Mouse (Mus musculus) midbrain, embryonic 14.5 days (tissue): ENCODE measurements at regions not wholly inside any gene's neighbourhood (a gene's known extent, or its start where the extent isn't known, plus 50 kb on each side); places are given as distances from the start of the nearest gene placed in this dataset.

Source experiments
- ATAC-seq: fragments of 200-750 bp; cut with Nextera tagmentation; 2 replicates; pipeline ENCODE4 v1.8.0; 2017; ENCODE audit warnings: moderate number of reproducible peaks, moderate library complexity; ENCODE audit not compliant: low FRiP score, low TSS enrichment
- DNase-seq: peaks from one replicate; pipeline ENCODE4 v3.0.0-alpha.2; 2015
- H3K27ac ChIP-seq: fragments of 300-500 bp; sonication (generic); replicated peaks from 2 replicates; pipeline ENCODE4 v1.5.1; 2014; ENCODE audit warnings: mild to moderate bottlenecking, low read depth, low read length, moderate library complexity
- H3K27me3 ChIP-seq: fragments of 300-500 bp; sonication (generic); 2 replicates; pipeline ENCODE4 v1.6.1; 2014; ENCODE audit warnings: low read length, control low read depth, mixed read lengths; ENCODE audit not compliant: control insufficient read depth, insufficient read depth
- H3K36me3 ChIP-seq: fragments of 300-500 bp; sonication (generic); 2 replicates; pipeline ENCODE4 v1.6.1; 2014; ENCODE audit warnings: low read length, control low read depth; ENCODE audit not compliant: control insufficient read depth, insufficient read depth
- H3K4me1 ChIP-seq: fragments of 300-500 bp; sonication (generic); 2 replicates; pipeline ENCODE4 v1.6.1; 2014; ENCODE audit warnings: mild to moderate bottlenecking, antibody characterized with exemption, low read length, control low read depth; ENCODE audit not compliant: control insufficient read depth, insufficient read depth
- H3K4me2 ChIP-seq: fragments of 300-500 bp; sonication (generic); 2 replicates; pipeline ENCODE4 v1.6.1; 2014; ENCODE audit warnings: mild to moderate bottlenecking, low read length, moderate library complexity
- H3K4me3 ChIP-seq: fragments of 300-500 bp; sonication (generic); replicated peaks from 2 replicates; pipeline ENCODE4 v1.5.1; 2014; ENCODE audit warnings: low read depth, low read length
- H3K9ac ChIP-seq: fragments of 300-500 bp; sonication (generic); replicated peaks from 2 replicates; pipeline ENCODE4 v1.6.1; 2014; ENCODE audit warnings: mild to moderate bottlenecking, low read length, moderate library complexity
- H3K9me3 ChIP-seq: fragments of 300-500 bp; sonication (generic); 2 replicates; pipeline ENCODE4 v1.6.1; 2016; ENCODE audit warnings: low read length, control low read depth, mixed read lengths; ENCODE audit not compliant: control insufficient read depth
- WGBS: fragments of 180-500 bp; shearing (Covaris S2); extraction: QIAGEN DNeasy Blood & Tissue Kit; methylation state at CpG from one replicate; pipeline ENCODE4 v1.1.7; 2014; 5-methylcytosine and 5-hydroxymethylcytosine counted together

DNA sequence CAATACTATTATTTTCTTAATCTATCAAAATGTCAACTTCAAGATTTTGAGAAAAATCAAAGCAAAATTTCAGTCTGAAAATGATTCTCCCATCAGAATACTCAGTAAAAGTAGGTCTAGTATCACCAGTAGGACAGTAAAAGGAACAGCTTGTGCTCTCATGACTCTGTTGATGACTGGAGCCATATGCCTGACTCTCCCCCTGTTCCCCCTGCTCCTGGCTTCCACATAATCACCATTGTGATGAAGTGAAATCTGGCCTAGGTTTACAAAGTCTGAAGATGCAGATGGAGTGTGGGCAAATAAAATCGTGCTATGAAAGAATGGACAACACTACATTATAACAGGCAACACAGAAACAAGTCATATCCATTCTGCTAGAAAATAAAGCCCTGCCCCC lies 708.3 kb upstream of the Nrsn1 start:
- 45% methylated on average over 1 of the region's 1 CpGs for WGBS
- no peak overlapping the region for H3K4me3 ChIP-seq
- no peak overlapping the region for H3K4me2 ChIP-seq
- no peak; the same call in 1 of the 2 replicates for ATAC-seq
- H3K4me1 ChIP-seq: no peaks in the 10 kb centered on the region; the same call in 1 of the 2 replicates
- H3K36me3 ChIP-seq: no peaks in the 10 kb centered on the region
- peak; percentile 16 for DNase-seq
- no peaks in the 10 kb centered on the region for H3K27me3 ChIP-seq
- no peak overlapping the region for H3K27ac ChIP-seq
- H3K9ac ChIP-seq: no peak overlapping the region
- no peaks in the 10 kb centered on the region for H3K9me3 ChIP-seq

DNA sequence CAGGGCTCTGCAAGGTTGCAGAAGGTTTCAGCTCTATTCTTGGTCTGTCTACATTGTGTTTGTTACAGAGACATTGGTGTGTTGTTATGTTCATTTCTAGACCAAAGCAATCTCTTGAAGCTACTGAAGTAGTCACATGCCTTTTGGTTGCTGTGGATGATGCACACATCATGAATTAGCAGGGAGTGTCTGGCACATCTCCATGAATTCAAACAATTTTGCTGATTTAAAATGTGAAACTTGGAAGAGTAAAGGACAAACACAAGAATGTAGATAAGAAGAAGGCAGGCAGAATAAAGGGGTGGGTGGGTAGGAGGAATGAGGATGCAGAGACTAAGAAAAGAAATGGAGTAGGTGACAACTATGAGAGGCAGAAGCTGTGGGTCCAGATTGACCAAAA lies 688.3 kb upstream of the Nrsn1 start:
- no peak overlapping the region for H3K27ac ChIP-seq

DNA sequence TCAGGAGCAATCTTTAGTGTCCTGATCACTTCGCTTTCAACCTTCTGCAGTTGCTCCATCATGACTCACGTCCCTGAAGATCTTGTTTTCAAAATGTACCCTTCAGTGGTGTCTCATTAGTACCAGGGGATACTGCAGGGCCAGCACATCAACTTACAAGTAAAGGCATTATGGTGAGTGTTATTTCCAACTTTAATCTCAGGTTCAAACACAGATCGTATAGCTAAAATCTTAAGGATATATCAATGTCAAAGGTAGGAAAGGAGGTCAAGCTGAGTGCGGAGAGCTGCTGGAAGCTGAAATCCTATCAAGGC lies 687.8 kb upstream of the Nrsn1 start:
- Histone ChIP-seq H3K4me1 (no peaks in the 10 kb centered on the region), H3K4me3 (no peak overlapping the region), H3K36me3 (no peaks in the 10 kb centered on the region), H3K27ac (no peak overlapping the region), H3K27me3 (no peaks in the 10 kb centered on the region), H3K4me2 (no peak overlapping the region), H3K9me3 (no peaks in the 10 kb centered on the region), H3K9ac (no peak overlapping the region)
- DNase-seq: no peak
- no peak for ATAC-seq
- 84% methylated on average over 4 of the region's 4 CpGs for WGBS

More for the DNA sequence above, 688.3 kb upstream of the Nrsn1 start:
- Histone ChIP-seq H3K9me3 (no peaks in the 10 kb centered on the region), H3K27me3 (no peaks in the 10 kb centered on the region), H3K4me1 (no peaks in the 10 kb centered on the region), H3K4me3 (no peak overlapping the region), H3K36me3 (no peaks in the 10 kb centered on the region), H3K4me2 (no peak overlapping the region), H3K9ac (no peak overlapping the region)
- DNase-seq (no peak), ATAC-seq (no peak)

DNA sequence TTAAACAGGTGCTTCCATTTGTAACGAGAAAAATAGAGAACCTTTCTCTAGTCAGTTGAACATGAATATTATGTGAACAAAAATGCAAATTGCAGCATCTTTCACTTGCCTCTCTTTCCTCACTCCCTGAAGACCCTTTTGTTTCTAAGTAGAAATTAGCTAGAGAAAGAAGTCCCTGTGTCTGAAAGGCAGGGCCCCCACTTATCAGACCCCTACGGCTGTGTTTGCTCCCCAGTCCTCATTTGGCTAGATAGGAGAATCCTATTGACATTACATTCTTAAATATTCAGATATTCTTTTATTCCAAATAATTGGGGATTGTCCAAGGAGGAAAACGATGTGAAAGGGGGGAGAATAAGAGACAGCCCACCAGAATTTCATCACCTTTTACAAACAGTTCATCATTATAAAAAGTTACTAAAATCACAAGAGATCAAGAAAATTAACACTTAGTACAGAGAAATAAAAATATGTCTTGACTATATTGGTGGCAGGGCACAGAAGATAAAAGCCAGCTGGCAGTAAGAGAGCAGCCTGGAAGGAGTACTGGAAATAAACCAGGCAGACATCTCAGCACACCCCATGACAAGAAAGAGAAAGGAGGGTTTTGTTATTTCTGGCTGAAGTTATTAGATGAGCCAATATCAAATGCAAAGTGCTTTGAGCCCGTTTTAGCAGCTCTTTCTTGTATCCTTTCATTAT lies 687.3 kb upstream of the Nrsn1 start:
- Histone ChIP-seq H3K27me3 (no peaks in the 10 kb centered on the region), H3K27ac (no peak overlapping the region), H3K36me3 (no peaks in the 10 kb centered on the region), H3K9ac (no peak overlapping the region), H3K4me2 (no peak overlapping the region), H3K4me3 (no peak overlapping the region), H3K4me1 (no peaks in the 10 kb centered on the region), H3K9me3 (no peaks in the 10 kb centered on the region)
- no peak for ATAC-seq
- peak; percentile 29 for DNase-seq
- WGBS: 54% methylated on average over 4 of the region's 4 CpGs

DNA sequence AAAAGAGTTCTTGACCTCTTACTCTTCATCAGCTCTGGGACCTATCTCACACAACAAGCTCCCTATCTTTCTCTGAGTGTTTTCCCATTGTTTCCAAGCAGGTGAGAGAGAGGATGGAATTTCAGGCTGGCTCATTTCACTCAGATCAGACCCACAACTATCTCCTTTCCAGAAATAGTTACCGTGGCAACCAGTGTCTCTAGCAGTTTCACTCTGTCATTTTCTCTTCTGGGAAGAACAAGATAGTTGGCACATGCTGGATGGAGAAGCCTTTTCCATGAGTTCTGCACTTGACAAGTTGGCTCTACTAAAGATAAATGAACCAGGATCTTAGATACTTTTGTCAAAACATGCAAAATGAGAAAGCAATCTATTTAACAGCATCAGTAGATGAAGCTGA lies 667.3 kb upstream of the Nrsn1 start:
- no peak overlapping the region for H3K27ac ChIP-seq
- peak; percentile 70 for DNase-seq

DNA sequence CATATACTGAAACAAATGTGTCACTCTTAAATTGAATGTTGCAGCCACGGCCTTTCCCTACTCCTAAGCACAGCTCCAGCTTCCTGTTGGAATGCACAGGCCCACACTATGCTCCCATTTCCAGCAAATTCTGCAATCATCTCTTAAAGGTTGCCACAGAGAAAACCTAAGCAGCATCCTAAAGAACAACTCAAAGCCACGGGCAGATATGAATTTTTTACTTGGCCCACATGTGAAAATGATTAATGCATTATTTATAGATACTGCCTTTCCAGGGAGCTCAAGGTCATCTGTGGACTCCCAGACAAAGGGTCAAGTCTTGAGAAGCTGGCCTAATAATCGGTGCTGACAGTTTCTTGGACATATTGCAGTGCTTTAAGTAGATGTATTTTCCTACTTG lies 663.5 kb upstream of the Nrsn1 start:
- Histone ChIP-seq H3K4me3 (no peak overlapping the region), H3K27ac (peak overlapping the region; percentile 76), H3K36me3 (no peaks in the 10 kb centered on the region), H3K4me2 (no peak overlapping the region), H3K9me3 (no peaks in the 10 kb centered on the region), H3K27me3 (no peaks in the 10 kb centered on the region), H3K9ac (no peak overlapping the region), H3K4me1 (peaks cover 13% of the 10 kb centered on the region)
- ATAC-seq: peak; percentile 45; the same call in 1 of the 2 replicates
- DNase-seq: peak; percentile 49
- WGBS: 13% methylated on average over 3 of the region's 3 CpGs

More for the DNA sequence above, 667.3 kb upstream of the Nrsn1 start:
- Histone ChIP-seq H3K9ac (no peak overlapping the region), H3K4me2 (no peak overlapping the region), H3K27me3 (no peaks in the 10 kb centered on the region), H3K4me1 (peaks cover 13% of the 10 kb centered on the region), H3K36me3 (no peaks in the 10 kb centered on the region), H3K9me3 (no peaks in the 10 kb centered on the region), H3K4me3 (no peak overlapping the region)
- WGBS: 90% methylated on average over 1 of the region's 1 CpGs
- ATAC-seq: no peak

DNA sequence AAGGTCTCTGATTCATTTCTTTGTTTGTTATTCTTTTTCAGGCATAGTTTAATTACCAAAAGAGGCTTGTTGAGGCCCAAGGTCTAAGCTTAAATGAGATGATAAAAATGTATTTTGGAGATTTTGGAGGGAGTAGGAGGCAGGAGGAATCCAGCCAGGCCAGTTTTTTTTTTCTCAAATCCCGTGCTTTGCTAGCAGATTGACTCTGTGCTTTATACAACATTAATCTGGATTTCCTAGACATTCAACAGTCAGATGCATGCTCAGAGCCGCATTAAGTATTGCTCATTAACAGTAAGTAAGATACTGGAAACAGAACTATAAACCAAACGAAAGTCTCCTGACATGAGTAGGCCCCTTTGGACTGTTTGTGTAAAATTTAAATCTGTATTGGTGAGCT lies 662.9 kb upstream of the Nrsn1 start:
- Histone ChIP-seq H3K9me3 (no peaks in the 10 kb centered on the region), H3K9ac (no peak overlapping the region), H3K4me2 (no peak overlapping the region), H3K36me3 (no peaks in the 10 kb centered on the region), H3K27me3 (no peaks in the 10 kb centered on the region), H3K4me3 (no peak overlapping the region), H3K27ac (peak overlapping the region; percentile 76), H3K4me1 (peaks cover 13% of the 10 kb centered on the region)
- DNase-seq: peak; percentile 71
- WGBS: 3% methylated on average over 3 of the region's 3 CpGs
- peak; percentile 57; the same call in 1 of the 2 replicates for ATAC-seq

DNA sequence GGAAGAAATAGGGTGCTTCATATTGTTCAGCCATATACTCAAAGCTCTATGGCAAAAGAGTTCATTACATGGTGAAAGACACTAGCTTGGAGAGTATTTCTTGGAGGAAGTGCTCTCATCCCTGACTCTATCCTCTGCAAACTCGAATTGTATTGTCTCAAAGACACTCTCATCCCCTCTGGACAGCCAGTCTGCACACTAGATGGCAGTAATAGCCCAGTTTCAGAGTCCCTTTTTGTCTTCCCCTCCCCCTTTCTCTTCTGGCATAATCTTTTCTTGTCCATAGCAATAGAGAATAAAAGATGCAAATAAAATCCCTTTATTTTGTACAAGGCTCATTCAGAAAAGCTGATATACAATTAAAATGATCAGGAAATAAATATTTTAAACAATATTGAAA lies 662.5 kb upstream of the Nrsn1 start:
- Histone ChIP-seq H3K4me3 (no peak overlapping the region), H3K27ac (peak overlapping the region; percentile 76), H3K9me3 (no peaks in the 10 kb centered on the region), H3K27me3 (no peaks in the 10 kb centered on the region), H3K4me2 (no peak overlapping the region), H3K36me3 (no peaks in the 10 kb centered on the region), H3K9ac (no peak overlapping the region), H3K4me1 (peaks cover 13% of the 10 kb centered on the region)
- DNase-seq (peak; percentile 96), ATAC-seq (peak; percentile 83; the same call in 1 of the 2 replicates)
- 0% methylated on average over 1 of the region's 1 CpGs for WGBS

DNA sequence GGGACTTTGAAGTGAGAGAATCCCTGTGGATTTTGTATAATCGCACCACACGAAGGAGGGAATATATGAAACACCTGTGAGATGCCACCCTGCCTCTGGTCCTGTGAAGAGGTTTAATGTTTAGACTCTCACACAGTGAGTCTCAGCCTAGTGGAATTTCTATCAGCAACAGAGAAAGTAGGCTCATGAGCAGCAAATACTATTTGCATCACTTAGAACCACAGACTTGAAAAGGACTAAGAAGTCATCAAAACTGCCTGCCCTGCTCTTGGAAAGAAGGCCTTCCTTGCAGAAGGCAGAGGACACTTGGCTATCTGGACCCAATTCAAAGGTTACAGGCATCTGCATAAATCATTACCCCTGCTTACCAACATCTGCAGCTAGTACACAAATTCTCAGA lies 662.1 kb upstream of the Nrsn1 start:
- Histone ChIP-seq H3K4me3 (no peak overlapping the region), H3K36me3 (no peaks in the 10 kb centered on the region), H3K4me2 (no peak overlapping the region), H3K9me3 (no peaks in the 10 kb centered on the region), H3K27me3 (no peaks in the 10 kb centered on the region), H3K27ac (peak overlapping the region; percentile 76), H3K9ac (no peak overlapping the region), H3K4me1 (peaks cover 13% of the 10 kb centered on the region)
- ATAC-seq (0 out of 2 replicates have a peak, but pooled peaks have one; percentile 14), DNase-seq (peak; percentile 41)
- WGBS: 26% methylated on average over 2 of the region's 2 CpGs
